Mouse (Mus musculus) lung, postnatal 10 days (tissue): ENCODE measurements around the gene Ccdc150.

Experiments used
- DNase-seq: peaks from one replicate; pipeline ENCODE4 v3.0.0; 2021

Ccdc150 gene

DNA sequence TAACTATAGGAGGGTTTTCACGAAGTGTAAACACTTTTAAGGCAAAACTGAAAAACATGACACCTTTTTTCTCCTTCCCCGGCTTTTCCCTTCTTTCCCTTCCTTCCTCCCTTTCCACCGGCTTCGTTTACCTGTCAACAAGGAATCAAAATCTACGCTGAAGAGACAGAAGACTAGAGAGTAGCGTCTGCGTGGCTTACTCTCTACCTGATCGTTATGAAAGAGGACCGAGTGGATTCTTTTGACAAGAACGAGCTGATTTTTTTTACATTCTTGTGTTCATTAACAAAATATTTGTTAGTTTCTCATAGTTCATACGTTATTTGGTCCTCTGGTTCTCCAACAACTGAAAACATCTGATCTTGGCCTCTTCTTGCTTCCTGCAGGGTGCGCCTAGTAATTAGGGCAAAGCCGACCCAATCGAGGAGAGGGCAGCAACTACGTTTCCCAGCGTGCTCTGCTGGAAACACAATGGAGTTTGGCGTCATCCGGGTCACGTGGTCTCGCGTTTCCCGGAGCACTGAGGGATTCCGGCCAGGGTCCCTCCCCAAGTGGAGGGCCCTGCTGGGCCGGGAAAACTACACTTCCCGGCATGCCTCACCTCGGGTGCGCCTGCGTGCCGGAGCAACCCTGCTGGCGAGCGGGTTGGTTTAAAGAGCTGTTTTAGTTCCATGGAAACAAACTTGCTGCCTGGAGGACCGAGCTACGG lies at the start of gene Ccdc150:
Ccdc150 (plus strand) TSS at position 526 of the 709 bp plus-strand sequence.
- DNase-seq, result peak; percentile 98

- DNase-seq, result no peak
Observed at GRCm38 (mm10) chr1:54220273-54220672, 30.2 kb upstream of the Ccdc150 start.

GRCm38 (mm10) chr1:54242722-54243121 lies 7.8 kb upstream of the Ccdc150 start:
- no peak for DNase-seq

DNA sequence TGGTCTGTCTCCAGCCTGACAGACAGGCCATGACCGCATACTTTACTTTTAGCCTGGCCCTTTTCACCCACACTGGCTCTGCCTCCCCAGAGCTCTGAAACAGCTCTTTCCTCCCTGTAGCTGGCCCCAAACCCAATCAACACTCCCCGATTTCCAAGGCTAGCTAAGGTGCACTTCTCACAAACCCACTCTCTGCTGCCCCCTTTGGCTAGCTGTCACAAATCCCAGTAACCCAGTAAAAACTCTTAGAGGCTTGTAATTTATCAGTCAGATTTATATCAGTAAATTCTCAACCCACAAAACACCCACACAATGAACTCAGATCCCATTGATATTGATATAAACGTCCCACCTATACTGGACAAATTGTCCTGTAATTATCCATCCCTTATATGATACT lies 25.1 kb downstream of the Ccdc150 start:
- DNase-seq, result no peak

DNA sequence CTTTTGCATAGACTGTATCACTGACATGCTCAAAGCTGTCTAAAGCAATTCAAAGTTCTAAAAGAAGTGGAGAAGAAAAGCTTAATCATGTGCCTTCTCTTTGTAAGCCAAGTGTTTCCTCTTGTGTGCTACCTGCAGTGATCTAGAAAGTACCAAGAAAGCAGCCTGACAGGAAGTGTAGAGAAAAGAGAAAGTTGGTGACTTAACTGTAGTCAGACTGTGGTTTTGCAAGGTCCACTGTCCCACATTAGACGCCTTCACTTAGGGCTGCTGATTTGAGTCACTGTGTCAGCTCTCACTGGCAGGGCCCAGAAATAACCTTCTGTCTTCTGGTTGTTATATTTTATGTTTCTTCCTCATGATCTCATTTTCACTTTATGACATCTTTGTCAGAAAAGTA lies 29.1 kb downstream of the Ccdc150 start:
- DNase-seq, result no peak

- DNase-seq, result no peak
Observed at GRCm38 (mm10) chr1:54280651-54281050, 30.2 kb downstream of the Ccdc150 start.

DNA sequence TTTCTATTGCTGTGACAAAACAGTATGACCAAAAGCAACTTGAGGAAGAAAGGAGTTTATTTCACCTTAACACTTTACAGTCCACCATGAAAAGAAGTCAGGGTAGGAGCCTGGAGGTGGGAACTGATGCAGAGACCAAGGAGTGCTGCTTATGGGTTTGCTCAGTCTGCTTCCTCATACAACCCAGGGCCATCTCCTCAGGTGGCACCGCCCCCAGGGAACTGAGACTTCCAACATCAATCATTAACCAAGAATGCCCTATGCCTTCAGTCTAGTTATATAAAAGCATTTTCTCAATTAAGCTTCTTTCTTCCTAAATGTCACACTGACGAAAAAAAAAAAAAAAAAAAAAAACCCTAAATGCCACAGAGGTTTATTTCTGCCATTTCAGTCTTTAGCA lies 55.9 kb downstream of the Ccdc150 start:
- DNase-seq, result no peak

DNA sequence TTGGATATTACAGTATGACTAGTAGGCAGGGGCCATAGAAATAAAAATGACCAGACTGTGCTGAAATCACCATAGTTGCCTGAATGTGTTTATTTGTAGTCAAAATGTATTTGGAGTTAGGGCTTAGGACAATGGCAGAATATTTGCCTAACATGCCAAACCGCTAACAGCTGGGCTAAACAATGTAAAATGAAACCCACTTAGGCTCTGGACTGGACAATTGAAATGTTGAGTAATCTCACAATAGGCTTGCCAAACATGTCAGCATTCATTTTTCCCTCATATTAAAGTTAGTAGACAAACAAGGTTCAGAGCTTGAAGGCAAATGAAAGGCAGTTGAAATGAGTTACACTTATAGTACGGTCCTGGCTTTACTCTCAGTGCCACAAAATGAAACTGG lies 76.2 kb downstream of the Ccdc150 start:
- no peak for DNase-seq

GRCm38 (mm10) chr1:54327876-54328545 lies 77.5 kb downstream of the Ccdc150 start:
- DNase-seq, result no peak

GRCm38 (mm10) chr1:54332988-54333387 lies 82.5 kb downstream of the Ccdc150 start:
- peak; percentile 20 for DNase-seq

DNA sequence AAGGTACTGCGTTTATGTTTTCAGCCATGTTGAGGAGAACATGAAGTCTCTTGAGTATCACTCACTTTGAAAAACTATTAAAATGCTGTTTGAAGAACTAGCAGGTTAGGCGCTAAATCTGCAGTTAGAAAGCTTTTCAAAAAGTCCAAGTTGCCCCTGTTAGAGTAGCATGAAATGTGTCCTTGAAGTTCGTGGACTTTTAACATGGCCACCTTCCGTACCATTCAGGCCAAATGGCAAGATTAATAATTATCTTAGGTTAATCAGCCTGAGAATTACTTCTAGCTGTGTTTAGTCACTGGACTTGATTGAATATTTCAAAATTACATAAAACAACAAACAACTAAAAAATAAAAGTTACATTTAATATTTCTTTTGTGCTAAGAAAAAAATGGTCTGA lies 104.3 kb downstream of the Ccdc150 start:
- DNase-seq, result no peak

DNA sequence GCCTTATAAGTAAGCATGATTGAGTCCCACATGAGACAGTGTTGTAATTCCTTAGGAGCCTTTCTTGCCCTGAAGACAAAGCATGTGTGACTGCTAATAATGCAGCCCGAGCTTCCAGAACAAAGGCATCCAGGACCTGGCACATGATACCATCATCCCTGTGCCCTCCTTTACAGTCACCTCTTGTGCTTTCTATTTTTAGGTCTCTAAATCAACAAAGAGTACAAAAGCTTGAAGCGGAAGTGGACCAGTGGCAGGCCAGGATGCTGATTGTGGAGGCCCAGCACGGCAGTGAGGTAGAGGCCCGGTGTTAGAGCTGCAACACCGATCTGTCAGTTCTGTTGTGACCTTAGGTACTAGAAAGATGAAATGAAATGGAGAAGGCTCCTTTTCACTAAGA lies 105.0 kb downstream of the Ccdc150 start:
- DNase-seq, result no peak

DNA sequence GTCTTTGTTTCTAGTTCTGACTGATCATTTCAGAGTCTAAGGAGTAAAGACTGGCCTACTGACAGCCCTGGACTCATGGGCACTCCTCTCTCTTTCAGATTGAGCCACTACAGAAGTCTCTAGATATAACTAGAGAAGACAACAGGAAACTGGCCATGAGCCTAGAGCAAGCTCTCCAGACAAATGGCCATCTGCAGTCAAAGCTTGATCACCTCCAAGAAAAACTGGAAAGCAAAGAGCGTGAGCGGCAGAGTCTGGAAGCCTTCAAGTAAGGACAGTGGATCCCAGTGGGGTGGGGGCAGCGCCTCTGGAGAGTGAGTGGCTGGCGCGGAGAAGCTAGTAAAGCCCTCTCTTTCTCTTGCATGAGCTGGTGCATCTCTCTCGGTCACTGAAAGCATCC lies 106.1 kb downstream of the Ccdc150 start:
- peak; percentile 2 for DNase-seq

DNA sequence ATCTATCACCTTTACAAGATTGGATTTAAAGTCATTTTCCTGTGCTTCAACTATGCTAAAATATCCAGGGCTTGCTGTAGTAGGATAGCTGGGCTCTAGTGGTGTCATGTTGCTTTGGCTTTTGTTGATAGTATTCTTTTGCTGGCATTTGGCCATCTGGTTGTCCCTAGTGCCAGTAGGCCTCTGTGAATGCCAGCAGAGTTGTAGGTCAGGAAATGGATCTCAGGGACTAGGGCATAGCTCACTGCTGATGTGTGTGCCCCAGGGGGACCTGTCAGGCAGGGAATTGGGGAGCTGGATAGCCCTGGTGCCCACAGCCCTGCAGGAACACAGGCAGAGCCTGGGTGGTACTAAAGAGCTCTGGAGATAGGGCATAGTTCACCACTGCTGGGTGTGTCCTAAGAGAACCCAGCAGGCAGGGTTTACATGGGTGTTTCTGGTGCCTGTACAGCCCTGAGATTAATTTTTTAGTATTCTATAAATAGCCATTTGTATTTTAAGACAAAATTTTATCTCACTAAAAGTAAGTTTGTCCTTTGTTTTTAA lies 127.1 kb downstream of the Ccdc150 start:
- DNase-seq, result peak; percentile 25

GRCm38 (mm10) chr1:54380978-54381914 lies 130.8 kb downstream of the Ccdc150 start:
- peak; percentile 71 for DNase-seq

- no peak for DNase-seq
Observed at GRCm38 (mm10) chr1:54384221-54384620, 133.7 kb downstream of the Ccdc150 start.

- DNase-seq, result no peak
Observed at GRCm38 (mm10) chr1:54402736-54403135, 152.3 kb downstream of the Ccdc150 start.
